Mouse (Mus musculus) forebrain, embryonic 16.5 days (tissue): ENCODE measurements around the gene Hhat. TPM values are rescaled to one million over a fixed set of nuclear protein-coding genes. Genes with fewer than 3 reads are reported as not detected.

Experiments
- ATAC-seq: fragments of 200-750 bp; cut with Nextera tagmentation; 2 replicates; pipeline ENCODE4 v1.8.0; 2017; ENCODE audit warnings: mild to moderate bottlenecking, moderate library complexity
- H3K27ac ChIP-seq: fragments of 300-500 bp; sonication (generic); 2 replicates; pipeline ENCODE4 v1.5.1; 2014; ENCODE audit warnings: low read length, control low read depth
- H3K27me3 ChIP-seq: fragments of 300-500 bp; sonication (generic); replicated peaks from 2 replicates; pipeline ENCODE4 v1.6.1; 2014; ENCODE audit warnings: low read length; ENCODE audit not compliant: control insufficient read depth, insufficient read depth
- H3K36me3 ChIP-seq: fragments of 300-500 bp; sonication (generic); 2 replicates; pipeline ENCODE4 v1.6.1; 2014; ENCODE audit not compliant: control insufficient read depth, insufficient read depth
- H3K4me1 ChIP-seq: fragments of 300-500 bp; sonication (generic); replicated peaks from 2 replicates; pipeline ENCODE4 v1.6.1; 2014; ENCODE audit warnings: low read length; ENCODE audit not compliant: control insufficient read depth, insufficient read depth
- H3K4me2 ChIP-seq: fragments of 300-500 bp; sonication (generic); 2 replicates; pipeline ENCODE4 v1.6.1; 2014; ENCODE audit warnings: mild to moderate bottlenecking, low read length, control low read depth
- H3K4me3 ChIP-seq: fragments of 300-500 bp; sonication (generic); replicated peaks from 2 replicates; pipeline ENCODE4 v1.5.1; 2014; ENCODE audit warnings: mild to moderate bottlenecking, low read length, control low read depth
- H3K9ac ChIP-seq: fragments of 300-500 bp; sonication (generic); replicated peaks from 2 replicates; pipeline ENCODE4 v1.6.1; 2014; ENCODE audit warnings: low read depth, low read length, control low read depth
- H3K9me3 ChIP-seq: fragments of 300-500 bp; sonication (generic); 2 replicates; pipeline ENCODE4 v1.6.1; 2016; ENCODE audit warnings: low read length; ENCODE audit not compliant: control insufficient read depth
- WGBS: fragments of 180-500 bp; shearing (Covaris S2); extraction: QIAGEN DNeasy Blood & Tissue Kit; methylation state at CpG from one replicate; pipeline ENCODE4 v1.1.7; 2014; 5-methylcytosine and 5-hydroxymethylcytosine counted together
- polyA plus RNA-seq: library from polyadenylated mRNA; unstranded; fragments of >200 nt; fragmentation: Nextera tagmentation; extraction: Ambion mirVana; gene quantifications from 2 replicates; pipeline ENCODE4 v1.2.1, GENCODE M21; 2015

The Hhat gene
- polyA plus RNA-seq, 1 experiment from 2014 or later, result 3.6 TPM

- Histone ChIP-seq H3K27ac (no peak overlapping the region), H3K36me3 (no peaks in the 10 kb centered on the region), H3K4me3 (no peak overlapping the region), H3K27me3 (no peaks in the 10 kb centered on the region), H3K9ac (no peak overlapping the region), H3K9me3 (no peaks in the 10 kb centered on the region), H3K4me2 (no peak overlapping the region), H3K4me1 (no peaks in the 10 kb centered on the region)
- ATAC-seq, result no peak
- 77% methylated on average over 4 of the region's 4 CpGs for WGBS
Measured at GRCm38 (mm10) chr1:192451722-192452121, 319.3 kb downstream of the Hhat start.

GRCm38 (mm10) chr1:192450425-192450824, 320.6 kb downstream of the Hhat start:
- no peaks in the 10 kb centered on the region for H3K4me1 ChIP-seq
- H3K4me2 ChIP-seq, result no peak overlapping the region
- H3K27ac ChIP-seq, result no peak overlapping the region
- ATAC-seq, result no peak
- H3K36me3 ChIP-seq, result no peaks in the 10 kb centered on the region
- no peaks in the 10 kb centered on the region for H3K9me3 ChIP-seq
- H3K9ac ChIP-seq, result no peak overlapping the region
- no peaks in the 10 kb centered on the region for H3K27me3 ChIP-seq
- H3K4me3 ChIP-seq, result no peak overlapping the region

GRCm38 (mm10) chr1:192449572-192450351, 321.3 kb downstream of the Hhat start:
- Histone ChIP-seq H3K36me3 (no peaks in the 10 kb centered on the region), H3K27ac (no peak overlapping the region), H3K27me3 (no peaks in the 10 kb centered on the region), H3K9ac (no peak overlapping the region), H3K4me2 (no peak overlapping the region), H3K9me3 (no peaks in the 10 kb centered on the region), H3K4me3 (no peak overlapping the region), H3K4me1 (peaks cover 4% of the 10 kb centered on the region; the same call in 1 of the 2 replicates)
- WGBS, result 48% methylated on average over 4 of the region's 4 CpGs
- no peak for ATAC-seq

GRCm38 (mm10) chr1:192448512-192448911, 322.5 kb downstream of the Hhat start:
- no peak for ATAC-seq
- Histone ChIP-seq H3K4me3 (no peak overlapping the region), H3K9ac (no peak overlapping the region), H3K9me3 (no peaks in the 10 kb centered on the region), H3K4me1 (peaks cover 16% of the 10 kb centered on the region; the same call in 1 of the 2 replicates), H3K4me2 (no peak overlapping the region), H3K36me3 (no peaks in the 10 kb centered on the region), H3K27ac (no peak overlapping the region), H3K27me3 (no peaks in the 10 kb centered on the region)
- 85% methylated on average over 1 of the region's 1 CpGs for WGBS

GRCm38 (mm10) chr1:192447666-192448065, 323.4 kb downstream of the Hhat start:
- no peaks in the 10 kb centered on the region for H3K27me3 ChIP-seq
- no peak for ATAC-seq
- H3K9me3 ChIP-seq, result no peaks in the 10 kb centered on the region
- WGBS, result 62% methylated on average over 2 of the region's 2 CpGs
- no peaks in the 10 kb centered on the region for H3K36me3 ChIP-seq
- no peak overlapping the region for H3K4me3 ChIP-seq
- H3K4me1 ChIP-seq, result peaks cover 17% of the 10 kb centered on the region; the same call in 1 of the 2 replicates
- no peak overlapping the region for H3K4me2 ChIP-seq
- H3K27ac ChIP-seq, result no peak overlapping the region
- H3K9ac ChIP-seq, result no peak overlapping the region

Other genes starting within 250 kb of the Hhat start
- 38.1 and 41.9 TPM in 2 replicates for gene Sertad4, start 84.5 kb upstream of the Hhat start, polyA plus RNA-seq